Mouse (Mus musculus) neural tube, embryonic 11.5 days (tissue): ENCODE measurements around the gene C9orf72. TPM values are rescaled to one million over a fixed set of nuclear protein-coding genes. Genes with fewer than 3 reads are reported as not detected.

Experiments used
- ATAC-seq: fragments of 200-750 bp; cut with Nextera tagmentation; 2 replicates; pipeline ENCODE4 v1.8.0; 2017; ENCODE audit warnings: moderate number of reproducible peaks, mild to moderate bottlenecking, moderate TSS enrichment, moderate library complexity; ENCODE audit not compliant: insufficient read depth, low FRiP score, low TSS enrichment
- DNase-seq: peaks from one replicate; pipeline ENCODE4 v3.0.0-alpha.2; 2015; ENCODE audit warnings: low spot score
- H3K27ac ChIP-seq: fragments of 300-500 bp; sonication (generic); 2 replicates; pipeline ENCODE4 v1.5.1; 2014; ENCODE audit warnings: low read depth, mild to moderate bottlenecking, low read length
- H3K27me3 ChIP-seq: fragments of 300-500 bp; sonication (generic); 2 replicates; pipeline ENCODE4 v1.6.1; 2014; ENCODE audit warnings: mild to moderate bottlenecking, low read length, mixed read lengths; ENCODE audit not compliant: control insufficient read depth, insufficient read depth
- H3K36me3 ChIP-seq: fragments of 300-500 bp; sonication (generic); 2 replicates; pipeline ENCODE4 v1.6.1; 2014; ENCODE audit warnings: mild to moderate bottlenecking, low read length, moderate library complexity, mixed read lengths; ENCODE audit not compliant: control insufficient read depth, insufficient read depth
- H3K4me1 ChIP-seq: fragments of 300-500 bp; sonication (generic); 2 replicates; pipeline ENCODE4 v1.6.1; 2014; ENCODE audit warnings: low read length, mixed read lengths; ENCODE audit not compliant: control insufficient read depth, insufficient read depth
- H3K4me2 ChIP-seq: fragments of 300-500 bp; sonication (generic); 2 replicates; pipeline ENCODE4 v1.6.1; 2014; ENCODE audit warnings: low read depth, mild to moderate bottlenecking, moderate library complexity
- H3K4me3 ChIP-seq: fragments of 300-500 bp; sonication (generic); 2 replicates; pipeline ENCODE4 v1.5.1; 2014; ENCODE audit warnings: low read depth, low read length
- H3K9ac ChIP-seq: fragments of 300-500 bp; sonication (generic); 2 replicates; pipeline ENCODE4 v1.6.1; 2014; ENCODE audit warnings: mild to moderate bottlenecking, low read length
- H3K9me3 ChIP-seq: fragments of 300-500 bp; sonication (generic); 2 replicates; pipeline ENCODE4 v1.6.1; 2016; ENCODE audit warnings: low read length; ENCODE audit not compliant: control insufficient read depth
- WGBS: fragments of 180-500 bp; shearing (Covaris S2); extraction: QIAGEN DNeasy Blood & Tissue Kit; methylation state at CpG from one replicate; pipeline ENCODE4 v1.1.7; 2014; 5-methylcytosine and 5-hydroxymethylcytosine counted together
- polyA plus RNA-seq: library from polyadenylated mRNA; unstranded; fragments of >200 nt; fragmentation: Nextera tagmentation; extraction: Ambion mirVana; gene quantifications from 2 replicates; pipeline ENCODE4 v1.2.1, GENCODE M21; 2014

C9orf72 gene
- polyA plus RNA-seq, 1 experiment from 2014 or later, result 31.8 TPM

- no peak for ATAC-seq
Observed at GRCm38 (mm10) chr4:35192725-35193124, 33.2 kb downstream of the C9orf72 start.

GRCm38 (mm10) chr4:35189794-35190193, 36.2 kb downstream of the C9orf72 start:
- no peak overlapping the region for H3K9ac ChIP-seq
- H3K27me3 ChIP-seq, result no peaks in the 10 kb centered on the region
- ATAC-seq, result no peak
- WGBS, result 83% methylated on average over 5 of the region's 5 CpGs
- no peaks in the 10 kb centered on the region for H3K4me1 ChIP-seq
- H3K27ac ChIP-seq, result no peak overlapping the region
- no peaks in the 10 kb centered on the region for H3K9me3 ChIP-seq
- no peak overlapping the region for H3K4me2 ChIP-seq
- DNase-seq, result no peak
- H3K36me3 ChIP-seq, result no peaks in the 10 kb centered on the region
- no peak overlapping the region for H3K4me3 ChIP-seq

More at GRCm38 (mm10) chr4:35192725-35193124, 33.2 kb downstream of the C9orf72 start:
- no peaks in the 10 kb centered on the region for H3K4me1 ChIP-seq
- no peak for DNase-seq
- no peaks in the 10 kb centered on the region for H3K27me3 ChIP-seq
- 34% methylated on average over 7 of the region's 7 CpGs for WGBS
- H3K36me3 ChIP-seq, result no peaks in the 10 kb centered on the region
- no peak overlapping the region for H3K27ac ChIP-seq
- no peak overlapping the region for H3K4me2 ChIP-seq
- H3K9me3 ChIP-seq, result no peaks in the 10 kb centered on the region
- H3K4me3 ChIP-seq, result no peak overlapping the region
- H3K9ac ChIP-seq, result no peak overlapping the region

- ATAC-seq (no peak), DNase-seq (no peak)
- Histone ChIP-seq H3K27ac (no peak overlapping the region), H3K36me3 (no peaks in the 10 kb centered on the region), H3K4me3 (no peak overlapping the region), H3K4me1 (no peaks in the 10 kb centered on the region), H3K27me3 (no peaks in the 10 kb centered on the region), H3K4me2 (no peak overlapping the region), H3K9ac (no peak overlapping the region), H3K9me3 (no peaks in the 10 kb centered on the region)
- WGBS, result 92% methylated on average over 8 of the region's 8 CpGs
Observed at GRCm38 (mm10) chr4:35187617-35188326, 38.2 kb downstream of the C9orf72 start.

GRCm38 (mm10) chr4:35177926-35178645, 47.9 kb downstream of the C9orf72 start:
- Histone ChIP-seq H3K4me2 (no peak overlapping the region), H3K9ac (no peak overlapping the region), H3K4me1 (no peaks in the 10 kb centered on the region), H3K27me3 (no peaks in the 10 kb centered on the region), H3K36me3 (no peaks in the 10 kb centered on the region), H3K27ac (no peak overlapping the region), H3K9me3 (no peaks in the 10 kb centered on the region), H3K4me3 (no peak overlapping the region)
- ATAC-seq, result no peak
- WGBS, result 82% methylated on average over 12 of the region's 12 CpGs
- no peak for DNase-seq

GRCm38 (mm10) chr4:35175566-35175965, 50.4 kb downstream of the C9orf72 start:
- ATAC-seq, result no peak
- no peak overlapping the region for H3K27ac ChIP-seq
- H3K4me3 ChIP-seq, result no peak overlapping the region
- H3K4me2 ChIP-seq, result no peak overlapping the region
- DNase-seq, result no peak
- H3K4me1 ChIP-seq, result no peaks in the 10 kb centered on the region
- 96% methylated on average over 2 of the region's 2 CpGs for WGBS
- no peaks in the 10 kb centered on the region for H3K9me3 ChIP-seq
- no peaks in the 10 kb centered on the region for H3K36me3 ChIP-seq
- H3K9ac ChIP-seq, result no peak overlapping the region
- no peaks in the 10 kb centered on the region for H3K27me3 ChIP-seq

GRCm38 (mm10) chr4:35173551-35173950, 52.4 kb downstream of the C9orf72 start:
- Histone ChIP-seq H3K36me3 (no peaks in the 10 kb centered on the region), H3K9me3 (no peaks in the 10 kb centered on the region), H3K4me2 (no peak overlapping the region), H3K27ac (no peak overlapping the region), H3K4me3 (no peak overlapping the region), H3K9ac (no peak overlapping the region), H3K27me3 (no peaks in the 10 kb centered on the region), H3K4me1 (no peaks in the 10 kb centered on the region)
- ATAC-seq (no peak), DNase-seq (no peak)
- WGBS, result 62% methylated on average over 1 of the region's 1 CpGs

GRCm38 (mm10) chr4:35172471-35172870, 53.5 kb downstream of the C9orf72 start:
- WGBS, result 87% methylated on average over 2 of the region's 2 CpGs
- H3K27me3 ChIP-seq, result no peaks in the 10 kb centered on the region
- no peaks in the 10 kb centered on the region for H3K4me1 ChIP-seq
- H3K4me3 ChIP-seq, result no peak overlapping the region
- ATAC-seq, result no peak
- no peaks in the 10 kb centered on the region for H3K36me3 ChIP-seq
- no peaks in the 10 kb centered on the region for H3K9me3 ChIP-seq
- H3K9ac ChIP-seq, result no peak overlapping the region
- H3K4me2 ChIP-seq, result no peak overlapping the region
- H3K27ac ChIP-seq, result no peak overlapping the region
- no peak for DNase-seq

- 78% methylated on average over 13 of the region's 13 CpGs for WGBS
- Histone ChIP-seq H3K27me3 (no peaks in the 10 kb centered on the region), H3K9me3 (no peaks in the 10 kb centered on the region), H3K4me2 (no peak overlapping the region), H3K36me3 (no peaks in the 10 kb centered on the region), H3K4me1 (no peaks in the 10 kb centered on the region), H3K9ac (no peak overlapping the region), H3K4me3 (no peak overlapping the region), H3K27ac (no peak overlapping the region)
- ATAC-seq, result no peak
- DNase-seq, result no peak
Observed at GRCm38 (mm10) chr4:35169571-35170125, 56.3 kb downstream of the C9orf72 start.

- no peaks in the 10 kb centered on the region for H3K36me3 ChIP-seq
- H3K4me3 ChIP-seq, result no peak overlapping the region
- DNase-seq, result no peak
- no peak overlapping the region for H3K9ac ChIP-seq
- no peak overlapping the region for H3K4me2 ChIP-seq
- ATAC-seq, result no peak
- H3K9me3 ChIP-seq, result no peaks in the 10 kb centered on the region
- no peak overlapping the region for H3K27ac ChIP-seq
- 72% methylated on average over 5 of the region's 5 CpGs for WGBS
- no peaks in the 10 kb centered on the region for H3K27me3 ChIP-seq
- H3K4me1 ChIP-seq, result no peaks in the 10 kb centered on the region
Observed at GRCm38 (mm10) chr4:35167855-35168254, 58.1 kb downstream of the C9orf72 start.
